Mouse (Mus musculus): ENCODE results near the gene Nisch.

- TF ChIP-seq UBTF (IDR thresholded peaks at IDR 0.05; ENCODE audit: low read depth, low read length) (no peak), POLR2A (IDR thresholded peaks at IDR 0.05; ENCODE audit: low read depth, low read length) (no peak), MAX (IDR thresholded peaks at IDR 0.05; ENCODE audit: low read length) (no peak), ETS1 (conservative IDR thresholded peaks at IDR 0.05; ENCODE audit: low read depth, low read length) (no peak), CHD2 (IDR thresholded peaks at IDR 0.05; ENCODE audit: low read length) (no peak), TCF12 (IDR thresholded peaks at IDR 0.05; ENCODE audit: low read depth, low read length) (no peak), MXI1 (IDR thresholded peaks at IDR 0.05; ENCODE audit: low read depth, low read length) (no peak), KAT2A (IDR thresholded peaks at IDR 0.05; ENCODE audit: insufficient replicate concordance, low read length) (no peak), ZNF384 (IDR thresholded peaks at IDR 0.05; ENCODE audit: low read depth, low read length) (no peak), ZMIZ1 (IDR thresholded peaks at IDR 0.05; ENCODE audit: low read depth, low read length) (no peak), CTCF (conservative IDR thresholded peaks at IDR 0.05 in 1 of 2, IDR thresholded peaks at IDR 0.05 in 1 of 2; ENCODE audit: low read depth in 2 of 2, low read length in 2 of 2) (no peak)
Observed at GRCm38 (mm10) chr14:31251626-31252025, 34.9 kb upstream of the Nisch start.
